Mouse (Mus musculus) neural tube, embryonic 15.5 days (tissue): Measurements from ENCODE around the gene Sgms2. TPM values are rescaled to one million over a fixed set of nuclear protein-coding genes. Genes with fewer than 3 reads are reported as not detected.

ENCODE experiments used
- ATAC-seq: fragments of 200-750 bp; cut with Nextera tagmentation; 2 replicates; pipeline ENCODE4 v1.8.0; 2017; ENCODE audit warnings: mild to moderate bottlenecking, moderate TSS enrichment, moderate library complexity; ENCODE audit not compliant: low FRiP score
- H3K27ac ChIP-seq: fragments of 300-500 bp; sonication (generic); replicated peaks from 2 replicates; pipeline ENCODE4 v1.5.1; 2015; ENCODE audit warnings: mild to moderate bottlenecking, inconsistent platforms
- H3K27me3 ChIP-seq: fragments of 300-500 bp; sonication (generic); replicated peaks from 2 replicates; pipeline ENCODE4 v1.6.1; 2015; ENCODE audit warnings: inconsistent platforms
- H3K36me3 ChIP-seq: fragments of 300-500 bp; sonication (generic); 2 replicates; pipeline ENCODE4 v1.6.1; 2015; ENCODE audit warnings: inconsistent platforms
- H3K4me1 ChIP-seq: fragments of 300-500 bp; sonication (generic); 2 replicates; pipeline ENCODE4 v1.6.1; 2015; ENCODE audit warnings: inconsistent platforms
- H3K4me2 ChIP-seq: fragments of 300-500 bp; sonication (generic); 2 replicates; pipeline ENCODE4 v1.6.1; 2015; ENCODE audit warnings: inconsistent platforms, mild to moderate bottlenecking, moderate library complexity
- H3K4me3 ChIP-seq: fragments of 300-500 bp; sonication (generic); replicated peaks from 2 replicates; pipeline ENCODE4 v1.5.1; 2015; ENCODE audit warnings: mild to moderate bottlenecking, inconsistent platforms
- H3K9ac ChIP-seq: fragments of 300-500 bp; sonication (generic); replicated peaks from 2 replicates; pipeline ENCODE4 v1.6.1; 2015; ENCODE audit warnings: mild to moderate bottlenecking, inconsistent platforms
- H3K9me3 ChIP-seq: fragments of 300-500 bp; sonication (generic); replicated peaks from 2 replicates; pipeline ENCODE4 v1.6.1; 2016; ENCODE audit warnings: inconsistent platforms
- WGBS: fragments of 180-500 bp; shearing (Covaris S2); methylation state at CpG from one replicate; pipeline ENCODE4 v1.1.7; 2015; ENCODE audit warnings: mixed read lengths; 5-methylcytosine and 5-hydroxymethylcytosine counted together
- polyA plus RNA-seq: library from polyadenylated mRNA; unstranded; fragments of >200 nt; fragmentation: Nextera tagmentation; extraction: Ambion mirVana; gene quantifications from 2 replicates; pipeline ENCODE4 v1.2.1, GENCODE M21; 2015

The Sgms2 gene
- polyA plus RNA-seq, 1 experiment from 2014 or later = 1.8 TPM

DNA sequence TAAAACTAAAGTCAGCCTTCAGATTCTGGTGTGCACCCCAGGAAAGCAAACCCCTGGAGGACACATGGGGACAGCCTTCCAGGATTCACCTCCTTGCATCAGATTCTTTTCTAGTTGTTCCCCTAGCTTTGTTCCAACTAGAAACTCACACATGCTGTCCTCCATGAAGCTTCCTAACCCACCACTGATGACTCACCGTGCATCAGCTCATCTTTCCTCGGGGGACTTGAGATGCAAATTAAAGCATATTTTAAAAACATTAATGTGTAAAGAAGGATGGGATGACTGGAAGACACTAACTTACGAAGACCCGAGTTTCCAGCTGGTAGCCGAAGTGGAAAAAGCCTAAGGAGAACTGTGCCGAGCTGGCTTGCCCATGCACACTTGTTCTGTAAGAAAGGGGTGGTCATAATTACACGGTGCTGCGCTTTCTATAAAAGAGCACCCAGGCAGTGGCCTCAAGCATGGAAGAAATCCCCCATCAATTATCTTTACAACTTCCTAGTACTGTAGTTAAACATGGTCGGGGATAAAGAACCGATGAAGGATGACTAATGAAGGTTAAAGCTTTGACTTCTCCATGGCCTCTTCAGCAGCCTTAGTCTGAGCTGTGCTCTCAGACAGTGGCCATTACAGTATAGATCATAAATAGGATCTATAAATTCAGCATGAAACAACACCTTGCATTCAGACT, 10.6 kb upstream of the Sgms2 start:
- H3K9me3 ChIP-seq = no peaks in the 10 kb centered on the region
- H3K4me3 ChIP-seq = no peak overlapping the region
- peaks cover 57% of the 10 kb centered on the region for H3K27me3 ChIP-seq
- H3K36me3 ChIP-seq = no peaks in the 10 kb centered on the region
- no peak overlapping the region for H3K27ac ChIP-seq
- no peak overlapping the region for H3K9ac ChIP-seq
- H3K4me2 ChIP-seq = no peak overlapping the region
- H3K4me1 ChIP-seq = no peaks in the 10 kb centered on the region
- ATAC-seq = no peak
- 17% methylated on average over 10 of the region's 10 CpGs for WGBS

DNA sequence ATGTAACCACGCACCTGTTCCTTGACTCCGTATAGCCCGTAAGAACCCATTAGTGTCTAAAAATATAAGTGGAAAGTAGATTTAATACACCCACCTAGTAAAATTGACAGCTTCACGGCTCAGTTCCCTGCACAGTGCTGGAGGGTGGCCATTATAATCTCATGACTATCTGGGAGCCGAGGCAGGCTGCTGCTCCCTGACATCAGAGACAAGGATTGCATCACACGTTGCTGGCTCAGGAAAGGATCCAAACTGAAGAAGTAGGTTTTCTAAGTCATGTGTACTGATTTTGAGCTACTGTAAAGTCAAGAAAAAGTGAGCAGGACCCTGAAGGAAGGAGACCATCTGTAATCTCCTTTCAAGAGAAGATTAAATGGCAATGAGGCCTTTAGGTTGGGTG, 8.4 kb upstream of the Sgms2 start:
- 78% methylated on average over 6 of the region's 6 CpGs for WGBS
- H3K36me3 ChIP-seq = no peaks in the 10 kb centered on the region
- H3K27me3 ChIP-seq = peaks cover 62% of the 10 kb centered on the region
- no peak for ATAC-seq
- no peaks in the 10 kb centered on the region for H3K4me1 ChIP-seq
- no peak overlapping the region for H3K9ac ChIP-seq
- no peak overlapping the region for H3K27ac ChIP-seq
- H3K9me3 ChIP-seq = no peaks in the 10 kb centered on the region
- H3K4me3 ChIP-seq = no peak overlapping the region
- no peak overlapping the region for H3K4me2 ChIP-seq

GRCm38 (mm10) chr3:131496506-131497122, 5.4 kb upstream of the Sgms2 start:
- no peaks in the 10 kb centered on the region for H3K4me1 ChIP-seq
- ATAC-seq = no peak
- peaks cover 74% of the 10 kb centered on the region for H3K27me3 ChIP-seq
- H3K4me3 ChIP-seq = no peak overlapping the region
- WGBS = 34% methylated on average over 10 of the region's 10 CpGs
- no peak overlapping the region for H3K9ac ChIP-seq
- no peak overlapping the region for H3K4me2 ChIP-seq
- H3K27ac ChIP-seq = no peak overlapping the region
- H3K36me3 ChIP-seq = no peaks in the 10 kb centered on the region
- no peaks in the 10 kb centered on the region for H3K9me3 ChIP-seq

GRCm38 (mm10) chr3:131495076-131495475, 3.9 kb upstream of the Sgms2 start:
- H3K27me3 ChIP-seq = peaks cover 80% of the 10 kb centered on the region
- H3K4me1 ChIP-seq = peaks cover 8% of the 10 kb centered on the region
- no peak overlapping the region for H3K4me3 ChIP-seq
- no peaks in the 10 kb centered on the region for H3K9me3 ChIP-seq
- no peaks in the 10 kb centered on the region for H3K36me3 ChIP-seq
- H3K4me2 ChIP-seq = no peak overlapping the region
- WGBS = 85% methylated on average over 1 of the region's 1 CpGs
- no peak for ATAC-seq
- H3K27ac ChIP-seq = no peak overlapping the region
- no peak overlapping the region for H3K9ac ChIP-seq

- Histone ChIP-seq H3K36me3 (no peaks in the 10 kb centered on the region), H3K4me1 (peaks cover 12% of the 10 kb centered on the region), H3K4me3 (no peak overlapping the region), H3K27ac (no peak overlapping the region), H3K4me2 (no peak overlapping the region), H3K9ac (no peak overlapping the region), H3K9me3 (no peaks in the 10 kb centered on the region), H3K27me3 (peaks cover 70% of the 10 kb centered on the region)
- ATAC-seq = no peak
- WGBS = 68% methylated on average over 6 of the region's 6 CpGs
Observed at GRCm38 (mm10) chr3:131493194-131493593, 2.0 kb upstream of the Sgms2 start.

DNA sequence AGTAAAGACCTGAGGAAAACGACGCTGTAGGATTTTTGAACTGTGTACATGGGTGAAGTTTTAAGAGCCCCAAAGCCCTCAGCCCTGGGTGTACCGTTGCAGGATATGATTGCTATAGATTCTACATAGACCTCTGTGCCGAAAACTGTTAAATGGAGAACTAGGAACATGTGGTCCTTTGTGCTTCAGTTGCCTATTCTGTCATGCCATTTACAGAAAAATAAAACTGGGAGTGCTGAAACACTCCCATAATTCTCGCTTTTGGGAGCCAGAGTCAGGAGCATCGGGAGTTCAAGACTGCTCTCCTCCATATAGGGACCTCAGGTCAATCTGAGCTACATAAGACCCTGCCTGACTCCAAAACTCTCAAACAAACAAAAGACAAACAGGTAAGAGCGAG, 769 bp upstream of the Sgms2 start:
- H3K9ac ChIP-seq = no peak overlapping the region
- no peak for ATAC-seq
- peaks cover 77% of the 10 kb centered on the region for H3K27me3 ChIP-seq
- no peak overlapping the region for H3K4me3 ChIP-seq
- no peaks in the 10 kb centered on the region for H3K9me3 ChIP-seq
- H3K36me3 ChIP-seq = no peaks in the 10 kb centered on the region
- H3K27ac ChIP-seq = no peak overlapping the region
- peaks cover 12% of the 10 kb centered on the region for H3K4me1 ChIP-seq
- H3K4me2 ChIP-seq = no peak overlapping the region
- WGBS = 95% methylated on average over 7 of the region's 7 CpGs

DNA sequence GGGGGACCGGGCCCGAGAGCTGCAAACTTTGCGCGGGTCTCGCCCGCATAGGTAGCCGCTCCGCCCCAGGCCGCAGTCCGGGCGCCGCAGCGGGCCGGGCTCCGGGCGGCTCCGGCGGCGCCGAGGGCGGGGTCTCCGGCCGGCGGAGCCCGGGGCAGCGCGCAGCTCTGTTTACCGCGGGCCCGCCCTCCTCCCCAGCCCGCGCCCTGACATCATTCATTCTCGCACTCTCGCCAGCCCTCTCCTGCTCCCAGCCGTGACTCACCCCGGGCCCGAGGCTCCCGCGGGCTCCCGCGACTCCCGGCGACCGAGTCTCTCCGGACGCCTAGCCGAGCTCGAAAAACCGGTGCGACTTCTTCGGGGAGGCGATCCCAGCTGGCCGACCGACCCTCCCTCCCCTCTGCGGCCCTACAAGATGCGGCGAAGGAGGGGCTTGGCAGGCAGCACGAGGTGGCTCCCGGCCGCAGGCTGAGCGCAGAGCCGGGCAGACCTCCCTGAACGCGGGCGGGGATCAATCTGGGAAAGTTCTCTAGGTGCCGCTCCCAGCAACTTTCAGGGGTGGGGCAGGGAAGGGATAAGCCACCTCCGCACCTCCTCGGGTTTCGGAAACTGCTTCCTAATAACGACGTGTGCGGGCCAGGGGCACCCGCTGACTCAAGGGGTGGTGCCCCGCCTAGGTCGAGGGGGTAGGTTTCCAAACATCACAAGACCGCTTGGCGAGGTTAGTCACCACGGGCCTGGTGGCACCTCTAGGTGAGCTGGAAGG, 885 bp downstream of the Sgms2 start:
- H3K9me3 ChIP-seq = no peaks in the 10 kb centered on the region
- H3K4me2 ChIP-seq = peak overlapping the region; percentile 99
- H3K27ac ChIP-seq = no peak overlapping the region
- H3K27me3 ChIP-seq = peaks cover 65% of the 10 kb centered on the region
- ATAC-seq = peak; percentile 86
- H3K4me1 ChIP-seq = peaks cover 12% of the 10 kb centered on the region
- under 1% methylated on average over 72 of the region's 78 CpGs for whole genome bisulfite sequencing
- peak overlapping the region; percentile 61 for H3K9ac ChIP-seq
- H3K4me3 ChIP-seq = peak overlapping the region; percentile 74
- H3K36me3 ChIP-seq = no peaks in the 10 kb centered on the region

DNA sequence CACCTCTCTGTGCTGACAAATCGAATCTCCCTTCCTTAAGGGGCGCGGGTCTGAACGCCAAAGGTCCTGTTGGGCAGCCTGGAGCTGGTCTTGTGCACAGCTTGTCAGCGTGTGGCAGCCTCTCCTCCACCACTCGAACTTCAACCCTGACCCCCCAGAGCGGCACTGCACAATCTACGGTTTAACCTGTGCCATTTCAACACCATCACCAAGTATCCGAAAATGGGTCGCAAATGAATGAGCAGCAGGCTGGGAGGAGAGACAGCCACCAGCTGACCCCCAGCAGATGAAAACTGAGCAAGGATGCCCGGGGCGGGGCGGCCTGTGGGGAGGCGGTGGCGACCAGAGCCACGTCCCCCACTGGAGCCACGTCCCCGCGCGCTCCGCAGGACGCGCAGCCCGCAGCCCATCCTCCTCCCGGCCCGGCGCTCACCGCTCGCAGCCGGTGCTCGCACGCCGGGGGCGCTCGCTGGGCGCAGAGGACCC, 1.5 kb downstream of the Sgms2 start:
- peak; percentile 83 for ATAC-seq
- H3K27me3 ChIP-seq = peaks cover 59% of the 10 kb centered on the region
- WGBS = 0% methylated on average over 36 of the region's 36 CpGs
- H3K4me1 ChIP-seq = peaks cover 12% of the 10 kb centered on the region
- H3K4me2 ChIP-seq = peak overlapping the region; percentile 99
- H3K9ac ChIP-seq = peak overlapping the region; percentile 61
- no peaks in the 10 kb centered on the region for H3K9me3 ChIP-seq
- no peak overlapping the region for H3K27ac ChIP-seq
- H3K36me3 ChIP-seq = no peaks in the 10 kb centered on the region
- peak overlapping the region; percentile 74 for H3K4me3 ChIP-seq

DNA sequence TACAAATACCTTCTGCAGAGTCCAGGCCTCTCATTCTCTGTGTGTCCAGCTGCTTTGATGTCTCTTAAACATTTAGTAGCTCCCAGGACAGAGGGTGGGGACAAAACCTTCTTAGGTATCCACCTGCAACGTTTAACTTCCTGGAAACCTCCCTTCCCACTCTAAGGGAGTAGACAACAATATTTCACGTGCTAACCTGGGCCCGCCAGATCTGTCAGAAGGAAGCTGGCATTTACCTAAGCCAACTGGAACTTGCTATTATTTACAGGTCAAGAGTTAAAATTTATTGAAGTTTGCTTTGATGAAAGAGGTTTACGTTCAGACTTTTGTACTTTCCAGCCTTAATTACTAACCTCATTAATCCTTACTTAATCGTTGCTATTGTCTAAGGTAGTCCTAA, 2.2 kb downstream of the Sgms2 start:
- H3K27ac ChIP-seq = no peak overlapping the region
- 28% methylated on average over 5 of the region's 5 CpGs for WGBS
- H3K9ac ChIP-seq = no peak overlapping the region
- peak overlapping the region; percentile 99; the same call in 1 of the 2 replicates for H3K4me2 ChIP-seq
- H3K4me3 ChIP-seq = no peak overlapping the region
- H3K27me3 ChIP-seq = peaks cover 53% of the 10 kb centered on the region
- H3K36me3 ChIP-seq = no peaks in the 10 kb centered on the region
- ATAC-seq = no peak
- H3K4me1 ChIP-seq = peaks cover 12% of the 10 kb centered on the region
- H3K9me3 ChIP-seq = no peaks in the 10 kb centered on the region

- no peak for ATAC-seq
- Histone ChIP-seq H3K4me1 (peaks cover 12% of the 10 kb centered on the region), H3K36me3 (no peaks in the 10 kb centered on the region), H3K9ac (no peak overlapping the region), H3K27ac (no peak overlapping the region), H3K4me2 (no peak overlapping the region), H3K27me3 (peaks cover 48% of the 10 kb centered on the region), H3K4me3 (no peak overlapping the region), H3K9me3 (no peaks in the 10 kb centered on the region)
- 69% methylated on average over 9 of the region's 9 CpGs for WGBS
Observed at GRCm38 (mm10) chr3:131488403-131488802, 2.8 kb downstream of the Sgms2 start.

DNA sequence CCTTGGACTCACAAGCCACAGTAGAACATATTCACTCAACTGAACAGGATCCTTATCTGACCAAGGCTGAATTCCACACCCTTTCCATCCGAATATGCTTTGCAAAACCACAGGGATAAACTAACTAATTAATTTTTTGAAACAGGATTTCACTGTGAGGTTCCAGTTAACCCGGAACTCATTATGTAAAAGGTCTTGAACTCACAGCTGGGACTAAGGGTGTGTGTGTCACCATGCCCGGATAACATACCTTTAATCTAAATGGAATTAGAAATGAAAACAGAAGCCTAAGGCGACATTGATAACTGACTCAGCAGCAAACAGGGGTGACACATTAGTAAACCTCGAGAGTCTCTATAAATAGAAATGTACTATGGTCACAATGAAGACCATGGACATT, 5.8 kb downstream of the Sgms2 start:
- Histone ChIP-seq H3K27me3 (peaks cover 22% of the 10 kb centered on the region), H3K27ac (no peak overlapping the region), H3K4me1 (peaks cover 13% of the 10 kb centered on the region), H3K9me3 (no peaks in the 10 kb centered on the region), H3K4me2 (no peak overlapping the region), H3K4me3 (no peak overlapping the region), H3K9ac (no peak overlapping the region), H3K36me3 (no peaks in the 10 kb centered on the region)
- WGBS = 87% methylated on average over 5 of the region's 5 CpGs
- no peak for ATAC-seq

DNA sequence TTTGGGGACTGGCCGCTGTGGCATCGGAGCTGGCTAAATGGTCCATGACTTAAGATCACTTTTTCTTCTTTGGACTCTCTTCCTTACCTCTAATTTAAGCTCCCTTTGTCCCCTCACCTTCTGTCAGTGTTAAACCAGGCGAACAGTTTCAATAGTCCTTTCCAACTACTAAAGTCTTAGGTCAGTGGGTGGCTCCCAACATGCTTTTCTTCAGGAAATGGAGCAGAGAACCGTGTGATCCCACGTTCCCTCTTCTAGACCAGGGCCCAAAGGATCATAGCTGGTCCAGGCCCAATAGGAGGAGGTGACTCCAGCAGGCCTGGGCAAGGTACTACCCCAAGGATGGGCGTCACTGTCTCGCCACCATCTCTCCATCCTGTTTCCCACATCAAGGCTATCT, 7.6 kb downstream of the Sgms2 start:
- H3K9me3 ChIP-seq = no peaks in the 10 kb centered on the region
- H3K9ac ChIP-seq = no peak overlapping the region
- H3K4me2 ChIP-seq = no peak overlapping the region
- H3K4me3 ChIP-seq = no peak overlapping the region
- H3K27ac ChIP-seq = no peak overlapping the region
- H3K36me3 ChIP-seq = no peaks in the 10 kb centered on the region
- ATAC-seq = no peak
- peaks cover 16% of the 10 kb centered on the region for H3K27me3 ChIP-seq
- 76% methylated on average over 7 of the region's 7 CpGs for WGBS
- H3K4me1 ChIP-seq = peaks cover 8% of the 10 kb centered on the region
